Mouse (Mus musculus) Patski (cell line): ENCODE results near the gene Dpp9. TPM values are rescaled to one million over a fixed set of nuclear protein-coding genes. Genes with fewer than 3 reads are reported as not detected.

ENCODE experiments used
- ATAC-seq: fragments of 100-300 bp; one replicate; pipeline ENCODE4 v1.8.0; 2021
- CTCF ChIA-PET: fragments of 350-600 bp; sonication (Branson Sonifier 250); formaldehyde crosslinking; loops from one replicate; lab custom pipeline; 2022; ENCODE audit warnings: inconsistent platforms; lab: Charles Lee
- POLR2A ChIA-PET: fragments of 350-600 bp; sonication (Branson Sonifier 250); formaldehyde crosslinking; loops from one replicate; lab custom pipeline; 2022; ENCODE audit warnings: antibody characterized with exemption, inconsistent platforms; lab: Charles Lee
- DNase-seq: peaks from one replicate; pipeline ENCODE4 v3.0.0-alpha.2; 2011; ENCODE audit warnings: low read depth, low spot score
- H3K27me3 ChIP-seq: fragments of 371-371 bp; one replicate; pipeline ENCODE4 v1.5.1; 2021
- CTCF ChIP-seq: fragments of 100-300 bp; IDR thresholded peaks from one replicate; pipeline ENCODE4 v1.5.1; 2021
- in situ Hi-C: fragments of 300-500 bp; cut with MboI; formaldehyde crosslinking; loops from 3 replicates; pipeline ENCODE4 v1.11.1; 2018; ENCODE audit warnings: low pct_unique_long_range_greater_than_20kb, mixed read lengths
- polyA plus RNA-seq: library from polyadenylated mRNA; unstranded; gene quantifications from one replicate; pipeline ENCODE4 v1.2.3, GENCODE M21; 2021

The Dpp9 gene
- polyA plus RNA-seq, 1 experiment from 2014 or later, result 58.5 TPM

- CTCF ChIA-PET, result no interaction called here
- ATAC-seq, result no peak
- POLR2A ChIA-PET, result no interaction called here
- peaks cover 82% of the 10 kb centered on the region for H3K27me3 ChIP-seq
- no peak for TF ChIP-seq CTCF
- in situ Hi-C loops, result no loop called here
- no peak for DNase-seq
Measured at GRCm38 (mm10) chr17:56148280-56148679, 70.4 kb downstream of the Dpp9 start.

- no peak for TF ChIP-seq CTCF
- DNase-seq (no peak), ATAC-seq (no peak)
- in situ Hi-C loops, result no loop called here
- POLR2A ChIA-PET, result no interaction called here
- CTCF ChIA-PET, result interaction anchor here (0.9 to 1.0 kb wide), 3 partner anchors 13 to 28 kb away, joined by 3 to 4 read pairs (median 3); no protein-coding TSS in a partner anchor
- H3K27me3 ChIP-seq, result peaks cover 78% of the 10 kb centered on the region
Measured at GRCm38 (mm10) chr17:56147420-56147819, 71.3 kb downstream of the Dpp9 start.

- ChIA-PET CTCF (no interaction called here), POLR2A (no interaction called here)
- in situ Hi-C loops, result no loop called here
- no peak for TF ChIP-seq CTCF
- ATAC-seq (no peak), DNase-seq (no peak)
- peaks cover 79% of the 10 kb centered on the region for H3K27me3 ChIP-seq
Measured at GRCm38 (mm10) chr17:56146131-56146530, 72.6 kb downstream of the Dpp9 start.

- CTCF ChIA-PET, result no interaction called here
- POLR2A ChIA-PET, result no interaction called here
- in situ Hi-C loops, result no loop called here
- TF ChIP-seq CTCF, result no peak
- ATAC-seq, result no peak
- no peak for DNase-seq
- peaks cover 71% of the 10 kb centered on the region for H3K27me3 ChIP-seq
Measured at GRCm38 (mm10) chr17:56144546-56144945, 74.2 kb downstream of the Dpp9 start.

GRCm38 (mm10) chr17:56141702-56142605 lies 76.8 kb downstream of the Dpp9 start:
- peak; percentile 18 for ATAC-seq
- no peak for TF ChIP-seq CTCF
- ChIA-PET CTCF (no interaction called here), POLR2A (no interaction called here)
- peaks cover 57% of the 10 kb centered on the region for H3K27me3 ChIP-seq
- in situ Hi-C loops, result no loop called here
- no peak for DNase-seq

GRCm38 (mm10) chr17:56139858-56140595 lies 78.7 kb downstream of the Dpp9 start, which contains the start of gene Sema6b:
TSS of gene Sema6b (minus strand) at chr17:56140343.
- ATAC-seq (no peak), DNase-seq (no peak)
- no peak for TF ChIP-seq CTCF
- in situ Hi-C loops, result no loop called here
- CTCF ChIA-PET, result interaction anchor here (0.8 kb wide), 1 partner anchor 116 kb away, joined by 3 read pairs; no protein-coding TSS in a partner anchor
- POLR2A ChIA-PET, result no interaction called here
- peaks cover 40% of the 10 kb centered on the region for H3K27me3 ChIP-seq

- POLR2A ChIA-PET, result no interaction called here
- DNase-seq (no peak), ATAC-seq (no peak)
- CTCF ChIA-PET, result interaction anchor here (0.8 kb wide), 1 partner anchor 116 kb away, joined by 3 read pairs; no protein-coding TSS in a partner anchor
- TF ChIP-seq CTCF, result no peak
- in situ Hi-C loops, result no loop called here
- peaks cover 34% of the 10 kb centered on the region for H3K27me3 ChIP-seq
Measured at GRCm38 (mm10) chr17:56139355-56139754, 79.3 kb downstream of the Dpp9 start.

- TF ChIP-seq CTCF, result no peak
- DNase-seq (no peak), ATAC-seq (no peak)
- in situ Hi-C loops, result no loop called here
- peaks cover 21% of the 10 kb centered on the region for H3K27me3 ChIP-seq
- ChIA-PET POLR2A (no interaction called here), CTCF (no interaction called here)
Measured at GRCm38 (mm10) chr17:56137839-56138613, 80.7 kb downstream of the Dpp9 start.

Other genes with a start within 250 kb of the Dpp9 start
- not detected for gene Shd, start 248.4 kb downstream of the Dpp9 start, polyA plus RNA-seq
- 26.2 TPM for gene Fsd1, start 232.4 kb downstream of the Dpp9 start, polyA plus RNA-seq
- gene Stap2, start 213.3 kb downstream of the Dpp9 start, polyA plus RNA-seq, result 14.2 TPM
- 174 TPM for gene Mpnd, start 213.2 kb downstream of the Dpp9 start, polyA plus RNA-seq
- 85.2 TPM for gene Sh3gl1, start 182.3 kb downstream of the Dpp9 start, polyA plus RNA-seq
- 18.0 TPM for gene Chaf1a, start 178.5 kb downstream of the Dpp9 start, polyA plus RNA-seq
- 66.0 TPM for gene Ubxn6, start 143.9 kb downstream of the Dpp9 start, polyA plus RNA-seq
- 117 TPM for gene Hdgfl2, start 139.3 kb downstream of the Dpp9 start, polyA plus RNA-seq
- gene Plin4, start 109.1 kb downstream of the Dpp9 start, polyA plus RNA-seq, result 7.1 TPM
- 0.55 TPM for gene Plin5, start 101.3 kb downstream of the Dpp9 start, polyA plus RNA-seq
- 0.08 TPM for gene Lrg1, start 96.9 kb downstream of the Dpp9 start, polyA plus RNA-seq
- 2.0 TPM for gene Sema6b, start 78.6 kb downstream of the Dpp9 start, polyA plus RNA-seq
- gene Tnfaip8l1, start 56.4 kb downstream of the Dpp9 start, polyA plus RNA-seq, result 2.0 TPM
- 96.5 TPM for gene Mydgf, start 35.0 kb downstream of the Dpp9 start, polyA plus RNA-seq
- 17.2 TPM for gene Fem1a, start 37.9 kb upstream of the Dpp9 start, polyA plus RNA-seq
- gene Ticam1, start 57.9 kb upstream of the Dpp9 start, polyA plus RNA-seq, result 23.9 TPM
- gene Plin3, start 74.0 kb upstream of the Dpp9 start, polyA plus RNA-seq, result 82.5 TPM
- gene Arrdc5, start 81.4 kb upstream of the Dpp9 start, polyA plus RNA-seq, result not detected
- gene Uhrf1, start 84.4 kb upstream of the Dpp9 start, polyA plus RNA-seq, result 44.3 TPM
- gene Kdm4b, start 107.2 kb upstream of the Dpp9 start, polyA plus RNA-seq, result 29.1 TPM